Mouse (Mus musculus): ENCODE measurements around the gene Gm2007. TPM values are rescaled to one million over a fixed set of nuclear protein-coding genes. Genes with fewer than 3 reads are reported as not detected.
"Not testable (repeated sequence)": the region's sequence is repeated elsewhere in the genome, so short reads cannot be mapped to it uniquely, and the experiment has no call there.

Gene Gm2007
- polyA plus RNA-seq (2015; fragmentation: Nextera tagmentation; extraction: Ambion mirVana) = not detected in 2 replicates

GRCm38 (mm10) chr2:175741237-175741636, at the start of gene Gm2007:
Gene Gm2007, plus strand, starts transcription at chr2:175741537.
- WGBS = no CpG with 5 or more reads among the region's 2 CpGs
- H3K27me3 ChIP-seq (replicated peaks; ENCODE audit: control insufficient read depth, insufficient read depth, low read length); ATAC-seq; H3K4me3 ChIP-seq (replicated peaks; ENCODE audit: low read length); H3K4me2 ChIP-seq (ENCODE audit: low read length); H3K9me3 ChIP-seq (ENCODE audit: control insufficient read depth, low read length); H3K36me3 ChIP-seq (ENCODE audit: control insufficient read depth, insufficient read depth); H3K4me1 ChIP-seq (replicated peaks; ENCODE audit: control insufficient read depth, insufficient read depth, low read length); H3K27ac ChIP-seq (ENCODE audit: low read length); H3K9ac ChIP-seq (replicated peaks; ENCODE audit: low read depth, low read length): not testable (repeated sequence)

- not testable (repeated sequence) for H3K4me2 ChIP-seq (ENCODE audit: low read length)
Observed at GRCm38 (mm10) chr2:175703546-175703945, 37.8 kb upstream of the Gm2007 start, which contains the start of gene Zfp969. Gene Zfp969, minus strand, starts transcription at chr2:175703646.

GRCm38 (mm10) chr2:175800993-175801392, 59.7 kb downstream of the Gm2007 start, which contains the start of gene Gm14288:
Gene Gm14288, minus strand, starts transcription at chr2:175801093.
- not testable (repeated sequence) for H3K4me3 ChIP-seq (replicated peaks; ENCODE audit: low read length); H3K27me3 ChIP-seq (replicated peaks; ENCODE audit: control insufficient read depth, insufficient read depth, low read length); H3K27ac ChIP-seq (ENCODE audit: low read length); H3K4me2 ChIP-seq (ENCODE audit: low read length); H3K9me3 ChIP-seq (ENCODE audit: control insufficient read depth, low read length); H3K9ac ChIP-seq (replicated peaks; ENCODE audit: low read depth, low read length); H3K4me1 ChIP-seq (replicated peaks; ENCODE audit: control insufficient read depth, insufficient read depth, low read length); ATAC-seq; H3K36me3 ChIP-seq (ENCODE audit: control insufficient read depth, insufficient read depth)
- no CpG with 5 or more reads among the region's 6 CpGs for WGBS

More at GRCm38 (mm10) chr2:175703546-175703945, 37.8 kb upstream of the Gm2007 start, which contains the start of gene Zfp969:
- not testable (repeated sequence) for H3K27me3 ChIP-seq (replicated peaks; ENCODE audit: control insufficient read depth, insufficient read depth, low read length); ATAC-seq; H3K4me3 ChIP-seq (replicated peaks; ENCODE audit: low read length); H3K9me3 ChIP-seq (ENCODE audit: control insufficient read depth, low read length); H3K36me3 ChIP-seq (ENCODE audit: control insufficient read depth, insufficient read depth); H3K27ac ChIP-seq (ENCODE audit: low read length); H3K4me1 ChIP-seq (replicated peaks; ENCODE audit: control insufficient read depth, insufficient read depth, low read length); H3K9ac ChIP-seq (replicated peaks; ENCODE audit: low read depth, low read length)
- WGBS = no CpG with 5 or more reads among the region's 9 CpGs

Other genes starting within 250 kb of the Gm2007 start
- gene Gm11007, start 97.6 kb upstream of the Gm2007 start, polyA plus RNA-seq (2015; fragmentation: Nextera tagmentation; extraction: Ambion mirVana) = not detected in 2 replicates
- gene Zfp969, start 37.9 kb upstream of the Gm2007 start, polyA plus RNA-seq (2015; fragmentation: Nextera tagmentation; extraction: Ambion mirVana) = 7.4 and 7.6 TPM in 2 replicates
- 0.54 and 0.56 TPM in 2 replicates for gene Gm14288, start 59.6 kb downstream of the Gm2007 start, polyA plus RNA-seq (2015; fragmentation: Nextera tagmentation; extraction: Ambion mirVana)
- gene Gm6710, start 127.7 kb downstream of the Gm2007 start, polyA plus RNA-seq (2015; fragmentation: Nextera tagmentation; extraction: Ambion mirVana) = 31.2 and 31.8 TPM in 2 replicates
- gene Zfp966, start 189.6 kb downstream of the Gm2007 start, polyA plus RNA-seq (2015; fragmentation: Nextera tagmentation; extraction: Ambion mirVana) = 3.3 and 3.8 TPM in 2 replicates
- 29.0 and 36.0 TPM in 2 replicates for gene Gm2026, start 223.8 kb downstream of the Gm2007 start, polyA plus RNA-seq (2015; fragmentation: Nextera tagmentation; extraction: Ambion mirVana)

All from forebrain, embryonic 16.5 days (tissue).